Mouse (Mus musculus): ENCODE results near the gene Cadm1.

DNA sequence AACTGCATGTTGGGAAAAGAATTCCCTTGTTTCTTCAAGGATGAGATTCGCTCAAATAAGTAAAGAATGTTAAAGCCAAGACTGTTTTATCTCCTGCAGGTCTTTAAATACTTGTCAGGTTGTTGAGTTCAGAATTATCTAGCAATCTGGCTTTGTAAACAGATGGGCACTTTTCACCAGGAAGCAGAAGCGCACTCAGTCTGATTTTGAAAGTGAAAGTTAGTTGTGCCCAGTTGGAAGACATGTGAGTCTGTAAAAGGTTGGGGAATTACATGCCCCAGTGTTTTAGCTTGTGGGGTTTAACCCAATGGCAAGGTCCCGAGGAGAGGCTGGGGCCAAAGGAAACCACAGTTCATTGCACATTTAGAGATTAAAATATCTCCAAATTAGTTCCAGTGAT is 104.7 kb downstream of the Cadm1 start:
- TF ChIP-seq CTCF (IDR thresholded peaks at IDR 0.05 in 2 of 3, conservative IDR thresholded peaks at IDR 0.05 in 1 of 3; ENCODE audit: control insufficient read depth in 1 of 3, insufficient read depth in 1 of 3, low read depth in 2 of 3, low read length in 3 of 3, poor library complexity in 1 of 3, severe bottlenecking in 1 of 3) (no peak), POLR2A (IDR thresholded peaks at IDR 0.05; ENCODE audit: control insufficient read depth in 1 of 2, insufficient read depth in 1 of 2, low read depth in 1 of 2, low read length in 2 of 2, poor library complexity in 1 of 2) (no peak), ELF1 (IDR thresholded peaks at IDR 0.05; ENCODE audit: low read depth, low read length) (no peak), EP300 (IDR thresholded peaks at IDR 0.05; ENCODE audit: low read depth in 1 of 2, low read length in 2 of 2) (no peak), RAD21 (IDR thresholded peaks at IDR 0.05; ENCODE audit: low read depth, low read length) (no peak), SMC3 (IDR thresholded peaks at IDR 0.05; ENCODE audit: low read depth, low read length) (no peak), MAFK (IDR thresholded peaks at IDR 0.05; ENCODE audit: borderline replicate concordance, low read depth, low read length) (no peak), TCF12 (IDR thresholded peaks at IDR 0.05; ENCODE audit: low read depth, low read length) (no peak), HCFC1 (IDR thresholded peaks at IDR 0.05; ENCODE audit: low read depth, low read length) (no peak)
